Mouse (Mus musculus): Measurements from ENCODE around the gene Mycbp2.

- TF ChIP-seq CTCF (IDR thresholded peaks at IDR 0.05; ENCODE audit: borderline replicate concordance, extremely low read depth, insufficient read depth, insufficient read length) (no peak), POLR2A (IDR thresholded peaks at IDR 0.05; ENCODE audit: borderline replicate concordance, extremely low read depth, insufficient read depth, insufficient read length, poor library complexity, severe bottlenecking) (no peak)
Observed at GRCm38 (mm10) chr14:103221751-103222150, 124.9 kb downstream of the Mycbp2 start.

Measured in brain, embryonic 14.5 days (tissue).